Mouse (Mus musculus) heart, embryonic 11.5 days (tissue): ENCODE measurements at regions not wholly inside any gene's neighbourhood (a gene's known extent, or its start where the extent isn't known, plus 50 kb on each side); places are given as distances from the start of the nearest gene placed in this dataset.

Experiments
- ATAC-seq: fragments of 200-750 bp; cut with Nextera tagmentation; replicated peaks from 2 replicates; pipeline ENCODE4 v1.8.0; 2017; ENCODE audit warnings: moderate library complexity; ENCODE audit not compliant: insufficient number of reproducible peaks, low FRiP score, low TSS enrichment
- H3K27ac ChIP-seq: fragments of 300-500 bp; sonication (generic); 2 replicates; pipeline ENCODE4 v1.5.1; 2014; ENCODE audit warnings: mild to moderate bottlenecking, low read depth, low read length
- H3K27me3 ChIP-seq: fragments of 300-500 bp; sonication (generic); 2 replicates; pipeline ENCODE4 v1.6.1; 2014; ENCODE audit warnings: mild to moderate bottlenecking, low read length, mixed read lengths; ENCODE audit not compliant: control insufficient read depth, insufficient read depth
- H3K36me3 ChIP-seq: fragments of 300-500 bp; sonication (generic); 2 replicates; pipeline ENCODE4 v1.6.1; 2014; ENCODE audit warnings: mild to moderate bottlenecking, low read length, moderate library complexity, mixed read lengths; ENCODE audit not compliant: control insufficient read depth, insufficient read depth
- H3K4me1 ChIP-seq: fragments of 300-500 bp; sonication (generic); 2 replicates; pipeline ENCODE4 v1.6.1; 2014; ENCODE audit warnings: low read length; ENCODE audit not compliant: control insufficient read depth, insufficient read depth
- H3K4me2 ChIP-seq: fragments of 300-500 bp; sonication (generic); 2 replicates; pipeline ENCODE4 v1.6.1; 2014; ENCODE audit warnings: mild to moderate bottlenecking, moderate library complexity
- H3K4me3 ChIP-seq: fragments of 300-500 bp; sonication (generic); 2 replicates; pipeline ENCODE4 v1.5.1; 2014; ENCODE audit warnings: low read depth, low read length
- H3K9ac ChIP-seq: fragments of 300-500 bp; sonication (generic); 2 replicates; pipeline ENCODE4 v1.6.1; 2014; ENCODE audit warnings: mild to moderate bottlenecking, low read depth, low read length, moderate library complexity
- H3K9me3 ChIP-seq: fragments of 300-500 bp; sonication (generic); replicated peaks from 2 replicates; pipeline ENCODE4 v1.6.1; 2016; ENCODE audit warnings: low read length; ENCODE audit not compliant: control insufficient read depth
- WGBS: fragments of 180-500 bp; shearing (Covaris S2); extraction: QIAGEN DNeasy Blood & Tissue Kit; methylation state at CpG from one replicate; pipeline ENCODE4 v1.1.7; 2014; ENCODE audit not compliant: insufficient replicate concordance; 5-methylcytosine and 5-hydroxymethylcytosine counted together

GRCm38 (mm10) chr13:18457337-18458236, 60.1 kb upstream of the Pou6f2 start:
- H3K9me3 ChIP-seq = no peaks in the 10 kb centered on the region
- no peaks in the 10 kb centered on the region for H3K36me3 ChIP-seq
- H3K9ac ChIP-seq = no peak overlapping the region
- H3K4me1 ChIP-seq = no peaks in the 10 kb centered on the region
- H3K27me3 ChIP-seq = no peaks in the 10 kb centered on the region
- no peak overlapping the region for H3K4me2 ChIP-seq
- 59% methylated on average over 14 of the region's 14 CpGs for WGBS
- no peak overlapping the region for H3K4me3 ChIP-seq
- no peak overlapping the region for H3K27ac ChIP-seq
- no peak for ATAC-seq
